Mouse (Mus musculus) kidney, postnatal 4 days (tissue): ENCODE data around the gene Asic2.
A peak's percentile ranks its signal among the peaks of the same experiment; 100 is the strongest.
"Not testable (repeated sequence)": the region's sequence is repeated elsewhere in the genome, so short reads cannot be mapped to it uniquely, and the experiment has no call there.

Experiments
- DNase-seq, 2 experiments: peaks; one replicate each; pipeline ENCODE4 v3.0.0; 2021; ENCODE audit warnings: mixed read lengths in 2 of 2

Gene Asic2

GRCm38 (mm10) chr11:81416319-81416718 is 551.9 kb downstream of the Asic2 start:
- no peak for DNase-seq

GRCm38 (mm10) chr11:81414596-81414995 is 553.7 kb downstream of the Asic2 start:
- DNase-seq, result no peak

GRCm38 (mm10) chr11:81411251-81411650 is 557.0 kb downstream of the Asic2 start:
- no peak for DNase-seq

- DNase-seq, result no peak
Measured at GRCm38 (mm10) chr11:81405951-81406350, 562.3 kb downstream of the Asic2 start.

DNA sequence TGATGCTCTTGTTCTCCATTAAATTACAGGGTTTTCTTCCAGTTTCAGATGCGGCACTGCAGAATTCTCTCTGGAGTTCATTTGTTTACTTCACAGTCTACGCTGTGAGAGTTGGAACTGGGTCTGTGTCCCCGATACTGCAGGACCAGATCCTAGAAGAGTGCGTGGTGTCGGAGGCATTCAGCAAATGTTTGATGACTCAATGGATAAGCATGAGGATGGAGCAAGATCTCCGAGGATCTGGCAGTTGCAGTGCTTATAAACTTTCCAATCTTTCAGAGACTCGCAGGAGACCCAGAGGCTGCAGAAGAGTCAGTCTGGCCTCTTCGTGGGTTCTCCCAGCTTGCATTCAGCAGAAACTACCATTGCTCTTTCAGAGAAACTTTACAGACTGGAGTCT is 566.0 kb downstream of the Asic2 start:
- DNase-seq, result no peak

- DNase-seq, result no peak
Measured at GRCm38 (mm10) chr11:81392855-81393254, 575.4 kb downstream of the Asic2 start.

GRCm38 (mm10) chr11:81386185-81386584 is 582.1 kb downstream of the Asic2 start:
- DNase-seq, result no peak

DNA sequence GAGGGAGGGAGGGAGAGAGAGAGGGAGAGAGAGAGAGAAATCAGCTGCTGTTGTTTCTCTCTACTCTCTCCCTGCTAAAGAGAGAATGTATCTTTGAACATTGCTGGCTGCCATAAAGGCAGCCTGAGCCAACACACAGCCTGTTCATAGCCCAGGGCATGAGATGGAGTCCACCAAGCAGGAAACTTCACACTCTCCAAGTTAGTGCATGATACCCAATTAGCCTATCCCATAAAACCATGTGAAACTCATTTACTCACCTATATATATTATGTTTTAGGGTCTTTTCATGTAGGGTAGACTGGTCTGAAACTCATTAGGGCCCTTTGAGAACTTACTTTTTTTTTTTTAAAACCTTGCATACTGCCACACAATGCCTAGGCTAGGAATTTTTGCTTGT is 582.7 kb downstream of the Asic2 start:
- DNase-seq, result no peak

DNA sequence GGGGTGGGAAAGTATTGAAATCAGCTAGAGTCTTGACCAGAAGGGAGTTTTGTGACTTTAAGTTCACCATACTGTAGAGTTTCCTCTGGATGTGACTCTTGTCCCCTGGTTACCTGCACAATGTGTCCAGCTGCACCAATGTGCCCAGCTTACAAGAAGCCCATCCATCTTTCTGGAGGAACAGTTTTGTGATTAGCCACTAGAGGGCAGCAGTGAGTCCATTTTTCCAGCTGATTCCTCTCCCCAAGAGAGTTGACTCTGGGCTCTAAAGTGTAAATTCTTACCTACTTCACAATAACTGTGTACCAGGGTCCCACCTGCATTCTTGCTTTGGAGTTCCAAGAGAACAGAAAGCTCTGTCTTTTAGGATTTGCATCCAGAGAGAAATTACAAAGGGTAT is 593.4 kb downstream of the Asic2 start:
- DNase-seq, result peak; percentile 66 to 67

DNA sequence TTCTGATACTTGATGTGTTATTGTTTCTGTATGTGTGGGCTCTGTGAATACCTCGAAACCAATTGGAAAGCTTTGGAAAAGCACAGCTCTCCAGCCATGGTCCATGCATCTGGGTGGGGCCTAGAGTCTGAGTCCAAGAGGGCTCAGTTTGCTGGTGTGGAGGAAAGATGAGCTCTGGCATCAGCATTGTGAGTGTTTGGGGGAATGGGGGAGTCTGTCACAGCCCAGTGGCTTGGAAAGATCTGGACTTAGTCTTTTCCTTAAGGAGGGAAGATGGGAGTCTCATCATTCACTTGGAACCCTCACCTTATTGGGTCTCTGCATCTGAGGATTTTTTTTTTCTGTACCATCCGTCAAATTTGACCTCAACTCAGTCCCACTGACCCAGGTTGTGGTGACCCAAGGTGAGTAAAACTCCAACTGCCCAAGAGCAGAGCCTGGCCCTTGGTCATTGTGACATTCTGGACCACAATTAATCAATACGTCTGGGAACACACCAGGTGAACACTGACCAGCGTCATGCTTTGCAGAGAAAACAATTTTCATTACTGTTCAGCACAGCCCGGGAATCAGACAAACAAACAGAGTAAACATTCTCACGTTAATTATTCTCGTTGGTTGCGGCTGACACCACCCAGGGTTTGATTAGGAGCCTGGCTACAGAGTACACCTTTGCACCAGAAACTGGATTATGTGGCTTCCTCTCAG is 594.1 kb downstream of the Asic2 start:
- peak; percentile 23 to 29 for DNase-seq

DNA sequence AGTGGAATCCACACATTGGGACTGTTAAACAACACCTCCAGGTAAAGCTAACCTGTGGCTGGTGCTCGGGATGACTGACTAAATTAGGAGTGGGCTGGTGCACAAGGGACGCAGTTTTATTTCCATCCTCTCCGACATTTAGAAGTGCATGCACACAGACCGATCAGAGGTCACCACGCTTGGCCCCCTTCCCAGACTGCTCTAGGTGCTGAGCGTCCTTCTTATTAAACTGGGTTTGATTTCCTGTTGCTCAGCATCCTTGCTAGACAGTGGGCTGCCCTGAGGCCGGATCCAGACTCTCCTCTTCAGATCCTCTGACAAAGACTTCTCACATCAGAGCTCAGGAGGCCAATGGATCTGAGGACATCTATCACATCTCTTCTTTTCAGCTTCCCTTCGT is 596.7 kb downstream of the Asic2 start:
- DNase-seq, result peak; percentile 74 to 76

DNA sequence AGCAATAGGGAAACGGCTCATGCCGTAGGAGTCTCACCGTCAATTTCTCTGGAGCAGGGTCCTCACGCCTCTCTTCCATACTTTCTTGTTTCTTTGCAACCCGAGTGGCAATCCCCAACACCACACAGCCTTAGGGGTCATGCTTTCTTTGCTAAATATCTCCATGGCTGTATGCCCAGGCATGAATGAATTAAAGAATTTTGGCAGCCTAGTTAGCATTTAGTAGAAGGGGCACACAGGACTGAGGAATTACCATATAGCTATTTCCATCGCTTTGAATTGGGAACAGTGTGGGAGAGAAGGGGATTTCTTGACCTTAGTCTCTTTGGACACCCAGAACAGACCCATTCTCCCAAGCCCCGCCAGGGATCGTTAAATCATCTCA is 597.8 kb downstream of the Asic2 start:
- no peak for DNase-seq

GRCm38 (mm10) chr11:81369497-81370425 is 598.5 kb downstream of the Asic2 start:
- DNase-seq, result peak; percentile 34 to 49

- no peak for DNase-seq
Measured at GRCm38 (mm10) chr11:81364442-81364841, 603.8 kb downstream of the Asic2 start.

GRCm38 (mm10) chr11:81362461-81362860 is 605.8 kb downstream of the Asic2 start:
- DNase-seq, result peak; percentile 15 to 22

- DNase-seq, result peak in 1 of 2 experiments; percentile 5
Measured at GRCm38 (mm10) chr11:81361040-81361439, 607.2 kb downstream of the Asic2 start.

DNA sequence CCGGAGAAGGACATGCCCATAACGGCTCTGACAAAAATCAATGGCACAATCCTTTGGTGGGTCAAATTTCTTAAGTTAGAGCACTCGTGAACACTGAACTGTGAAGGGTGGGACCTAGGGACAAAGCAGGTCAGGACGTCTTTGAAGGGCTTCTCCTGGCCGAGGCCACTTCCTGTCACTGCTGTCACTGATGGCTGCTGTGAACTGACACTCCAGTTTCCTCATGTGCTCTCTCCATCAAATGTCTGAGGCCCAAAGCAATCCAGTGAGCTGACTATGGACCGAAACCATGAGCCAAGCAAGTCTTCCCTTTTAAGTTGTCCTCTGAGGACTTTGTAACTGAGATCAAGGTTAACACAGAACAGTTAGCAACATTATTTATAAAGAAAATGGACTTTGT is 617.8 kb downstream of the Asic2 start:
- DNase-seq, result not testable (repeated sequence)

DNA sequence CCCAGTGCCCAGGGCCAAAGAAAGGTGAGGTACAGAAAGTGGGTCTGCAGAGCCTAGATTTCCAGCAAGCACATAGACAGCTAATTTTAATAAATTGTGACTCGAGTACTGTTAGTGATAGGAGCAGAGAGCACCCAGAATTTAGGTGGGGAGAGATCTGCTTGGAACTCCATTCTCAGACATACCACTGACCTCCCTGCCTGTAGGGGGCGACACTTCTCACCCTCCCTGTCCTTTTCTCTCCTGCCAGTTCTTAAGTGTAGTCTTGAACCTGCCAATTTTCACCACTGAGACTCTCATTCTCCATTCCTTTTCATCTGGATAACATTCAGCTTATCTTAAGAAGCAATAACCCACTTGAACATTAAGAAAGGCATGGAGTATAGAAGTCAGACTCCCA is 636.3 kb downstream of the Asic2 start:
- DNase-seq, result no peak

GRCm38 (mm10) chr11:81330982-81331381 is 637.3 kb downstream of the Asic2 start:
- DNase-seq, result no peak

DNA sequence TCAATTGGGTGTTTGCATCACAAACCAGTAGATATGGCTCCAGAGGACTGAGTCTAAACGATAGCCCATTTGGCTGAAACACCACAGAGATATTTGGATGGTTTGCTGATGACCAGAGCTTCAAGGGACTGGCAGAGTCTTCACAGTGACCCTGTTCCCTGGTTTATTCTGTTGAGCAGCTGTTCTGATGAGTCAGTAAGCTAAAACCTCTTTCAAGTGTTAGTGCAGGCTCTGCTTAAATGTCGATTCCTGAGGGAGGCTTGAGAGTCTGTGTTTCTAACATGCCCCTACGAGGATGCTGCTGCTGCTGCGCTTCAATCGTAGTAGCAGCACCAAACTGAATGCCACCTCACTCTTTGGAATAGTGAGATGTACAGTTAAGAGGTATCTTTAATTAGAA is 640.2 kb downstream of the Asic2 start:
- DNase-seq, result no peak

GRCm38 (mm10) chr11:81323146-81323545 is 645.1 kb downstream of the Asic2 start:
- DNase-seq, result no peak

DNA sequence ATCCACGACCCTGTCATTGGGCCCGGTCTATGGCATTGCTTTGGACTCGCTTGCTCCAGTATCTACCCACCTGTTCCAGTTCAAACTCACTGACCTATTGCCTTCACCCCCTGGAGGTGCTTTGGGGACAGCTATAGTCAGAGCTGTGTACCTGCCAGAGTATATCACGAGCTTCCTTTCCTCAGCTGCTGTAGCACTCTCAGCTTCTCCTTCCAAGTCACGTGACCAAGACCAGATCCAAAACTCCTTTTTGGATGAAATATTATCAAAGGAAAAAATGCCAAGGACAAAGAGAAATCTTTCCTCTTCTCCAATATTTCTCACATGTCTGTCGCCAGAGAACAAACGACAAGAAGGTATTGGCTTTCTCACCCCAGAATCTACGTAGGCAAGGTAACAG is 645.8 kb downstream of the Asic2 start:
- DNase-seq, result no peak

- peak; percentile 15 to 30 for DNase-seq
Measured at GRCm38 (mm10) chr11:81290041-81290440, 678.2 kb downstream of the Asic2 start.

GRCm38 (mm10) chr11:81283185-81283584 is 685.1 kb downstream of the Asic2 start:
- DNase-seq, result no peak
